Mouse (Mus musculus): ENCODE results near the gene Samd4. TPM values are rescaled to one million over a fixed set of nuclear protein-coding genes. Genes with fewer than 3 reads are reported as not detected.

Gene Samd4
- polyA plus RNA-seq, 1 experiment from 2014 or later = 5.8 TPM

GRCm38 (mm10) chr14:46962832-46963231, 80.2 kb downstream of the Samd4 start:
- H3K27ac ChIP-seq = no peak overlapping the region

DNA sequence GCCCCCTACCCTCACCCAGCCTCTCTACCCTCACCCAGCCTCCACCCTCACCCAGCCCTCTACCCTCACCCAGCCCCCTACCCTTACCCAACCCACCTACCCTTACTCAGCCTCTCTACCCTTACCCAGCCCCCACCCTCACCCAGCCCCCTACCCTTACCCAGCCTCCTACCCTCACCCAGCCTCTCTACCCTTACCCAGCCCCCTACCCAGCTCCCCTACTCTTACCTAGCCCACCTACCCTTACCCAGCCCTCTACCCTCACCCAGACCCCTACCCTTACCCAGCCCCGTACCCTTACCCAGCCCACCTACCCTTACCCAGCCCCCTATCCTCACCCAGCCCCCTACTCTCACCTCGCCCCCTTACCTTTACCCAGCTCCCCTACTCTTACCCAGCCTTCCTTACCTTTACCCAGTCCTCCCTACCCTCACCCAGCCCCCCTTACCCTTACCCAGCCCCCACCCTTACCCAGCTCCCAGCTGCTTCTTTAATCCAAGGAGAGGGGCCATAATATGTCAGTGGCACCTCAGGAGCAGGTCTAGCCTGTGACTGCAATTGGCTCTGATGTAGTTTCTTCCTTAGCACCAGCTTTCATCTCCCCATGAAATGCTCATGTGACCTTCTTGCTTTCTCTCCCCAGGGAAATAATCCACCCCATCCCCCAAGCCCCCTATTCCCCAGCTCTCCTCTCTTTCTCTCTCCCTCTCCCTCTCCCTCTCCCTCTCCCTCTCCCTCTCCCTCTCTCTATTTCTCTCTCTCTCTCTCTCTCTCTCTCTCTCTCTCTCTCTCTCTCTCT, 81.6 kb downstream of the Samd4 start:
- ATAC-seq = no peak; the same call in 1 of the 2 replicates
- no peaks in the 10 kb centered on the region for H3K27me3 ChIP-seq
- H3K4me2 ChIP-seq = no peak overlapping the region
- H3K36me3 ChIP-seq (ENCODE audit: poor library complexity, severe bottlenecking) = no peaks in the 10 kb centered on the region
- no peak overlapping the region for H3K4me3 ChIP-seq
- no peak overlapping the region for H3K9ac ChIP-seq
- no peak overlapping the region for H3K27ac ChIP-seq
- H3K9me3 ChIP-seq (replicated peaks) = no peaks in the 10 kb centered on the region
- H3K4me1 ChIP-seq = no peaks in the 10 kb centered on the region
- WGBS = 87% methylated on average over 2 of the region's 2 CpGs

More at GRCm38 (mm10) chr14:46962832-46963231, 80.2 kb downstream of the Samd4 start:
- ATAC-seq = no peak
- Histone ChIP-seq H3K4me1 (no peaks in the 10 kb centered on the region), H3K9ac (no peak overlapping the region), H3K36me3 (ENCODE audit: poor library complexity, severe bottlenecking) (no peaks in the 10 kb centered on the region), H3K9me3 (replicated peaks) (no peaks in the 10 kb centered on the region), H3K27me3 (no peaks in the 10 kb centered on the region), H3K4me3 (no peak overlapping the region), H3K4me2 (no peak overlapping the region)
- WGBS = 88% methylated on average over 5 of the region's 5 CpGs

DNA sequence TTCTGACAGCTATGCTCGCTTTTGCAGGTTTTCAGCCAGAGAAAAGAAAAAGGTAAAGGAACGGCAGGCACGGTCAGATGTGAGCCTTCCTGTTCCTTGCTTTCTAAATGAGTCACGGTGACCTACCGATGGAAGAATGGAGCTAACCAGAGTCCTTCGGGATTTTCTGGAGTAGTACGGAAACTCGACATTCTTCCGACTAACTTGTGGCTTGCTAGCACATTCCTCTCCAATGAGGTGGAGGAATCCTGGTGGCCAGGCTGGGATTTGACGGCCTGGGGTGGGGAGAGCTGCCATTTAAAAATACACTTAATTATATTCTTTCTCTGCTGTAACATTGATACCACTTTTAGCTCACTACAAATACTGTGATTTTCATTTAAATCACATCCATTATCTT, 83.6 kb downstream of the Samd4 start:
- H3K36me3 ChIP-seq (ENCODE audit: poor library complexity, severe bottlenecking) = no peaks in the 10 kb centered on the region
- ATAC-seq = no peak
- H3K27me3 ChIP-seq = no peaks in the 10 kb centered on the region
- no peak overlapping the region for H3K9ac ChIP-seq
- no peaks in the 10 kb centered on the region for H3K9me3 ChIP-seq (replicated peaks)
- H3K4me3 ChIP-seq = no peak overlapping the region
- WGBS = 80% methylated on average over 10 of the region's 10 CpGs
- H3K4me1 ChIP-seq = no peaks in the 10 kb centered on the region
- no peak overlapping the region; the same call in 1 of the 2 replicates for H3K27ac ChIP-seq
- no peak overlapping the region for H3K4me2 ChIP-seq

DNA sequence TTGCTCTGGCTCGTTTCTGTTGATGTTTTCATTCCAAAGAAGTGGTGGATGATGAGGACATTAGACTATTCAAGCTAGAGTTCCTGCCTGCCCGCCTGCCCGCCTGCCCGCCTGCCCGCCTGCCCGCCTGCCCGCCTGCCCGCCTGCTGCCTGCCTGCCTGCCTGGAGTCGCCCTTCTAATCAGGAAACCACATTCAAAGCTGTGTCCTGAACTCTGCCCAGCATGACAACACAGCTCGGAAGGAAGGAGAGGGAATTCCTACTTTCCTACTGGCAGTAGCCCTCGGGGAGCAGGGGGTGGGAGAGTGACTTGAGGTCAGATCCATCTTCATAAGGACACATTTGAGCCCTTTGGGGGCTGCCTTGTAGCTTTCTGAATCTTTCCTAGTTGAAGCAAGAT, 85.4 kb downstream of the Samd4 start:
- WGBS = 76% methylated on average over 11 of the region's 11 CpGs
- no peak for ATAC-seq

DNA sequence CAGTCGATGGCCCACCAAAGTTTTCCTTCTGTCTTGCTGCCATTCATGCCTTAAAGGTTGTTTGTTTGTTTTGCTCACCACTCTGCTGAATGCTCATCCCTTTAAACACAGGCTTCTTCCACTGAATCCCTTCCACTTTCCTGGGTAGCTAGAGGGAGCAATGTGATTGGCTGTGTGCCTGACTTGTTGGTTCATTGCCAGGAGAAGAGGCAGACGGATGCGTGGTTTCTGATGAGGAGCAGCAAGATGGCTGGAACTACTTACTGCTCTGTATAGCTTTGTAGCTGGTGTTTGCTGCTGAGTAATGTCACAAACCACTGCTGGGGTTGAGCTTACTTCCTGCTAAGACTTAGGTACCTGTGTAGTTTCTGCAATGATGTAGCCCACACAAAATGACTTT, 88.0 kb downstream of the Samd4 start:
- Histone ChIP-seq H3K27ac (no peak overlapping the region), H3K4me3 (no peak overlapping the region), H3K9me3 (replicated peaks) (no peaks in the 10 kb centered on the region), H3K9ac (no peak overlapping the region), H3K4me1 (no peaks in the 10 kb centered on the region), H3K27me3 (no peaks in the 10 kb centered on the region), H3K36me3 (ENCODE audit: poor library complexity, severe bottlenecking) (no peaks in the 10 kb centered on the region), H3K4me2 (no peak overlapping the region)
- no peak for ATAC-seq
- 68% methylated on average over 3 of the region's 3 CpGs for WGBS

More for the DNA sequence above, 85.4 kb downstream of the Samd4 start:
- no peak overlapping the region for H3K9ac ChIP-seq
- H3K27ac ChIP-seq = no peak overlapping the region
- H3K4me3 ChIP-seq = no peak overlapping the region
- H3K9me3 ChIP-seq (replicated peaks) = no peaks in the 10 kb centered on the region
- H3K27me3 ChIP-seq = no peaks in the 10 kb centered on the region
- H3K36me3 ChIP-seq (ENCODE audit: poor library complexity, severe bottlenecking) = no peaks in the 10 kb centered on the region
- H3K4me1 ChIP-seq = no peaks in the 10 kb centered on the region
- H3K4me2 ChIP-seq = no peak overlapping the region

- H3K36me3 ChIP-seq (ENCODE audit: poor library complexity, severe bottlenecking) = no peaks in the 10 kb centered on the region
- H3K27me3 ChIP-seq = no peaks in the 10 kb centered on the region
- H3K4me2 ChIP-seq = no peak overlapping the region
- H3K9ac ChIP-seq = no peak overlapping the region
- H3K4me3 ChIP-seq = no peak overlapping the region
- no peak for ATAC-seq
- no peaks in the 10 kb centered on the region for H3K4me1 ChIP-seq
- no peak overlapping the region for H3K27ac ChIP-seq
- no peaks in the 10 kb centered on the region for H3K9me3 ChIP-seq (replicated peaks)
- WGBS = 85% methylated on average over 2 of the region's 2 CpGs
These were observed 89.1 kb downstream of the Samd4 start for GRCm38 (mm10) chr14:46971802-46972201.

GRCm38 (mm10) chr14:46974874-46975273, 92.2 kb downstream of the Samd4 start:
- no peak overlapping the region for H3K4me2 ChIP-seq
- WGBS = 79% methylated on average over 9 of the region's 9 CpGs
- no peak for ATAC-seq

GRCm38 (mm10) chr14:46975969-46976368, 93.3 kb downstream of the Samd4 start:
- H3K27ac ChIP-seq = no peak overlapping the region
- H3K4me3 ChIP-seq = no peak overlapping the region
- no peak overlapping the region for H3K9ac ChIP-seq
- H3K4me1 ChIP-seq = 0 out of 2 replicates have a peak, but pooled peaks cover 3% of the 10 kb centered on the region
- no peak overlapping the region for H3K4me2 ChIP-seq
- no peaks in the 10 kb centered on the region for H3K9me3 ChIP-seq (replicated peaks)
- WGBS = 89% methylated on average over 4 of the region's 4 CpGs
- H3K36me3 ChIP-seq (ENCODE audit: poor library complexity, severe bottlenecking) = no peaks in the 10 kb centered on the region
- no peak for ATAC-seq
- H3K27me3 ChIP-seq = no peaks in the 10 kb centered on the region

More at GRCm38 (mm10) chr14:46974874-46975273, 92.2 kb downstream of the Samd4 start:
- Histone ChIP-seq H3K4me3 (no peak overlapping the region), H3K36me3 (ENCODE audit: poor library complexity, severe bottlenecking) (no peaks in the 10 kb centered on the region), H3K9ac (no peak overlapping the region), H3K27me3 (no peaks in the 10 kb centered on the region), H3K9me3 (replicated peaks) (no peaks in the 10 kb centered on the region), H3K27ac (no peak overlapping the region), H3K4me1 (no peaks in the 10 kb centered on the region)

DNA sequence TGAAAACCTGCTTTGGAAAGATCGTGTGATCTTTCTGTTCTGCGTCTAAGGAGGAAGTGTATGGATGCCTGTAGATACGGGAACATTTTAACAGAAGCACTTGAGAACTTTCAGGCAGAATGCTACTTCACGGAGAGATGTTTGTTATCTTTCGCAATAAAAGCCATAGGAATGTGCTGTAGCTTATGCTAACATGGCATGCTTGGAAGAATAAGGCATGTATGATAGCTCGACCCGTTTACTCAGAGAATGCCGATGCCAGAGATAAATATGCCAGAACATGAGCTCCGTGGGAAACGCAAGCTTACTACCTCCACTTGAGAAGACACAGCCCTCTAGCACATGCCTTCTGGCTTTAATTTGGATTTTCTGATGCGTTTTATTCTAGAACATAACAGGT, 94.1 kb downstream of the Samd4 start:
- ATAC-seq = no peak
- no peak overlapping the region for H3K4me3 ChIP-seq
- peaks cover 8% of the 10 kb centered on the region; the same call in 1 of the 2 replicates for H3K4me1 ChIP-seq
- no peak overlapping the region for H3K9ac ChIP-seq
- H3K27me3 ChIP-seq = no peaks in the 10 kb centered on the region
- no peak overlapping the region for H3K27ac ChIP-seq
- WGBS = 94% methylated on average over 11 of the region's 11 CpGs
- H3K36me3 ChIP-seq (ENCODE audit: poor library complexity, severe bottlenecking) = no peaks in the 10 kb centered on the region
- H3K9me3 ChIP-seq (replicated peaks) = no peaks in the 10 kb centered on the region
- H3K4me2 ChIP-seq = no peak overlapping the region

DNA sequence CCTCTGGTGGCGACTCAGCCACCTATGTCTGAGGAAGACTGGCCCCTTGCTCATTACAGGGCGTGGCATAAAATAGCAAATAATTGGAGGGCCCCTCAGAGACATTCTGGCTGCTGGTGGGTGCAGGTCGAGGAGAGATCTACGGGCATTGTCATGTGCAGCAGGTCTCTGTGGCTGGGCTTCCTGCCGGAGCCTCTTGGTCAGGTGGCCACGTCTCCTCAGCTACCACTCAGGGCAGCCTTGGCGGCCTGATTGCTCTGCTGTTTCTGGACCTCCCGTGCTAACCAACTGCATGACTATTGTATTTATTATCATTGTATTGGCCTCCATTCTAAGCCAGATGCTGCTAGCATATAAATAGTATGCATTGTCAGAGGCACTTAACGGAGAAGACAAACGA, 95.0 kb downstream of the Samd4 start:
- WGBS = 58% methylated on average over 10 of the region's 10 CpGs
- no peak overlapping the region for H3K27ac ChIP-seq
- H3K9me3 ChIP-seq (replicated peaks) = no peaks in the 10 kb centered on the region
- no peak overlapping the region for H3K9ac ChIP-seq
- no peak overlapping the region for H3K4me3 ChIP-seq
- H3K27me3 ChIP-seq = no peaks in the 10 kb centered on the region
- H3K4me2 ChIP-seq = no peak overlapping the region
- ATAC-seq = no peak
- peaks cover 8% of the 10 kb centered on the region; the same call in 1 of the 2 replicates for H3K4me1 ChIP-seq
- H3K36me3 ChIP-seq (ENCODE audit: poor library complexity, severe bottlenecking) = no peaks in the 10 kb centered on the region

GRCm38 (mm10) chr14:46979172-46979571, 96.5 kb downstream of the Samd4 start:
- WGBS = 85% methylated on average over 5 of the region's 5 CpGs
- no peak for ATAC-seq
- Histone ChIP-seq H3K27me3 (no peaks in the 10 kb centered on the region), H3K4me1 (peaks cover 8% of the 10 kb centered on the region; the same call in 1 of the 2 replicates), H3K4me2 (no peak overlapping the region), H3K9me3 (replicated peaks) (no peaks in the 10 kb centered on the region), H3K4me3 (no peak overlapping the region), H3K9ac (no peak overlapping the region), H3K27ac (no peak overlapping the region), H3K36me3 (ENCODE audit: poor library complexity, severe bottlenecking) (no peaks in the 10 kb centered on the region)

GRCm38 (mm10) chr14:46980736-46981438, 98.2 kb downstream of the Samd4 start:
- no peak overlapping the region for H3K4me3 ChIP-seq
- H3K27ac ChIP-seq = no peak overlapping the region
- H3K36me3 ChIP-seq (ENCODE audit: poor library complexity, severe bottlenecking) = no peaks in the 10 kb centered on the region
- H3K27me3 ChIP-seq = no peaks in the 10 kb centered on the region
- no peaks in the 10 kb centered on the region for H3K9me3 ChIP-seq (replicated peaks)
- peaks cover 8% of the 10 kb centered on the region; the same call in 1 of the 2 replicates for H3K4me1 ChIP-seq
- ATAC-seq = peak; percentile 42; the same call in 1 of the 2 replicates
- H3K4me2 ChIP-seq = no peak overlapping the region
- WGBS = 71% methylated on average over 17 of the region's 17 CpGs
- H3K9ac ChIP-seq = no peak overlapping the region
